Mouse (Mus musculus) ZHBTc4 (cell line): Measurements from ENCODE around the gene Gm10912.
A peak's percentile ranks its signal among the peaks of the same experiment; 100 is the strongest.
"Not testable (repeated sequence)": the region's sequence is repeated elsewhere in the genome, so short reads cannot be mapped to it uniquely, and the experiment has no call there.

Experiments used
- DNase-seq: peaks from one replicate; pipeline ENCODE4 v3.0.0-alpha.2; 2011; ENCODE audit warnings: low read depth, low spot score

Gene Gm10912

DNA sequence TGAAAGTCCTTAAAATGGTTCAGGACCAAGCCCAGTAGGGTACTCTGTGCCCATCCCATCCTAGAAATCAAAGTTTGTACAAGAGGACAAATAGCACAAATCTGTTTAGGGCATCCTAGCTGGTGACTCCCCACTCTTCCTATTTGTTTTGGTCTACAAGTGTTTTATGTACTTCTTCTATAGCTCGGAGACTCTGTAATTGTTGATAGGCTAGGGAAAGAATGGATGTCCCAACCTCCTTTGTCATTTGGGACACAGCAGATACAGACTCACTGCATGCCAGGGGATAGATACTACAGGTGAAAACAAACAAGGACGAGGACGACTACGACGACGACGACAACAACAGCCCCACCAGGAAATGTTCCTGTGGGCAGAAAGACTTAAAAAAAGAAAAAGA is 2.8 kb downstream of the Gm10912 start, which contains the start of gene Gm10799:
TSS of gene Gm10799 (minus strand) at position 101 of the 400 bp plus-strand sequence.
- DNase-seq = not testable (repeated sequence)

DNA sequence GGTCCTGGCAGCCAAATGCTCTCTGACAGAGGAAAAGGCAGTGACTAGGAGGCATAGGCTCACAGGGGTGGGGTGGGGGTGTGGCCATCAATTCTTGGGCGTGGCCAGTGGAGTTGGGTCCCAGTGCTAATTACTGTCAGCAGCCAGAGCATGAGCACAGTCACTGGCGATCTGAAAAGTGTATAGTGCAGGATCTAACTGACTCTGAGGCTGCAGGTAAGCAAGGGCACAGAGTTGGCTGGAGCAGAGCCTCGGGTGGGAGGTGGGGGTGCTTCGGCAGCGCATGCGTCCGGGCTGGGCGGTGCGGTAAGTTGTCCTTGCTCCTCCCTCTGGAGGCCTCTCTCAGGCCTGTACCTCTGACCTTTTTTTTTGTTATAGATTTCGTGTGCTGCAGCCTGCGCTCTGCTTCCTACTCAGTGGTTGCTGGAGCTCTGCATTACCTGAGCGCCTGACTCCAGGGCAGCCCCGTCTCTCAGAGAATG is 4.1 kb downstream of the Gm10912 start, which contains the start of gene Cd59b:
TSS of gene Cd59b (plus strand) at position 146 of the 482 bp plus-strand sequence.
- DNase-seq = peak; percentile 87

DNA sequence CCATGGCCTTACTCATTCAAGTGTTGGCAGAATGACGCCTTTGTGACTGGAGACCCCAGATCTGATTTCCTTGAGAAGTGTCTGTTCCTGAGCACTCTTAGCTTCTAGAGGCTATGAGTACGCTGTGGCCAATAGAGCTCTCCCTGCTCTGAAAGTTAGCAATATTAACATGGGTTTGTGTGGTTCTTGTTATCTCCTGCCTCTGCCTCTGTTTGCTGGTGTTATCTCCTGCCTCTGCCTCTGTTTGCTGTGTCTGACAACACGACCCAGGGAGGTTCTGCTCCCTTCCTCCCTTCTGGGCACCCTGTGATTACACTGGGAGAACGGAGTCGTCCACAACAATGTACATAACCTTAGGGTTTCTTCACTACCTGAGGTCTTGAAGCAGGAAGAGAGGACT is 12.7 kb downstream of the Gm10912 start:
- DNase-seq = not testable (repeated sequence)

DNA sequence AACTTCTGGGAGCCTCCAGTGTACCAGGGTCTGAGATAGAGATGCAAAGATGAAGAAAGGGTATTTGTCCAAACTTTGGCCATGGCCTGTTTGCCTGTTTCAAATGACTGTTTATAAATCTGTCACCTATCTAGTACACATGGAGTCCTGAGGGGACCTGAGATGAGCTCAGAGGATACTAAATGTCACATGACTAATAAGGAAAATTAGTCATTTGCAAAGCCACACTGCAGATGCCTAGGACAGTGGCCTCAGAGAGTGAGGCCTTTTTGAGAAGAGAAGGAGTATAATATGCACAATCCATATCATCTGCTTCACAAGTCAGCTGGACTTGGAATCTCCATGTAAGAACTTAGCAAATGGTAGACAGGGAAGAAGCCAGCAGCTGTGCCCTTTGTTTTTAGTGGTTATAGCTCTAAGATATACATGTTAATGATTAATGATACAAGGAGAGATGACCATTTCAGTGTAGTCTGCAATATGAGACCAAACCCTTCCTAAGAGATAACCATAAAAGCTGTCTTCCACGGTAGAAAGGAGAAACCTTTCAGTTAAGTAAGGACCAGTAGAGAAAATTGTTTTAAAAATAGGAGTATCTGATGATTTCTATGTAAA is 15.9 kb downstream of the Gm10912 start:
- not testable (repeated sequence) for DNase-seq

DNA sequence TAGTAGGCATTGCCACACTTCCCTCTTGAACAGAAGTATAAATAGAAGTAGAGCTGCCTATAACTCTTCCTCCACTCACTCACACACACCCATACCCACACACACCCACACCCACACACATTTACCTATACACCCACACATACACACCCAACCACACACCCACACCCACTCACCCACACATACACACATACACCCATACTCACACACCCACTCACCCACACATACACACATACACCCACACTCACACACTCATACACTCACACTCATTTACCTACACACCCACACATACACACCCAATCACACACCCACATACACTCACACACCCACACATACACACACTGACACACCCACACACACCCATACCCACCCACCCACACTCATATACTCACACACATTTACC is 16.8 kb downstream of the Gm10912 start:
- DNase-seq = no peak

DNA sequence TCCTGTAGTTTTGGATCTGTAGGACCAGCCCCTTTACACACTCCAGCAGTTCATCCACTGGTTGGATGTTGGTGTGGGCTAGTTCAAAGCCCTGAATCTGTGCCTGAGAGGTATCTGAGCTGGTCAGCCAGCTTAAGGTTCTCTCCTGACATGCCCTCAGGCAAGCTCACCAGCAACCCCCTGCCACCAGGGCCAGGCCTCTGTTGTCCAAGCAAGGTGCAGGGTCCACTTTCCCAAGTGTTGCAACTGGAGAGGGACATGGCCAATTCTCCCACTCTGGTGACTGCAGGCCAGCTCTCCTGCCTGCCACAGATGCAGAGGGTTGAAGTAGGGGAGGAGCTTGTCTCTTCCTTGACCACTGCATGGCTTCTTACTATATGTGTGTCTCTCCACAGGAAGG is 18.4 kb downstream of the Gm10912 start:
- not testable (repeated sequence) for DNase-seq

DNA sequence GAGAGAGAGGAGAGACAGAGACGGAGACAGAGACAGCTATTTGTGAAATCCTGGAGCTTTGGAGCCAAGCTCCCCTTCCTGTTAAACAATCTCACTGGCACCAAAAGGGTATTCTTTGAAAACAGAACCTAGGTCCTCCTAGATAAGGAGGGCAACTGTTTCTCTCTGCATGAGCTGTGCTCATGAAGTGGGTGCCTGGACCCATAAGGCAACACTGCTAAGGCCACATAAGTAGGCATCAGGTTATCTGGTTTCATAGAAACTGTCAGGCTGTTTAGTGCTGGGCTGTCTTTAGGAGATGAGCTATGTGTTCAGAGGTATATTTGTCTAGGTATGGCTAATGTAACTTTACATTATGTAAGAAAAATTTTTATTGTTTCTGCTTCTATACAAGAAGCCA is 21.9 kb downstream of the Gm10912 start:
- not testable (repeated sequence) for DNase-seq

DNA sequence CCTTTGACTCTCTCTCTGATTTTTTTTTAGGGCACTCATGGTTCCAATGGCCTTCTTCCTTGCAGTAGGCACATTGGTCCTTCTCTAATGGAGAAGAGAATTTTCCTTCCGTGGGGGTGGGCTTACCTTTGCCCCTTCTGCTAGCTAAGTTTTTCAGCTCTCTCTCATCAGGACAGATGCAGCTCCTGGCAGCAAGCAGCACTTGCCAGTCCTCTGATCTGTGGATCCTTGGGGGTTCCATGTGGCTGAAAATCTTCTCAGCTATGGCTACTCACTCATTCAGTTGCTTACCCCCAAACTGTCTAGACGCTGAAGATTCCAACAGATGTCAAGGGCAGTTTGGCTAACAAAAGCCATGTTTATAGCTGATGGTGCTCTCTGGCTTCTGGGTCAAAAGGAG is 27.7 kb downstream of the Gm10912 start:
- no peak for DNase-seq

DNA sequence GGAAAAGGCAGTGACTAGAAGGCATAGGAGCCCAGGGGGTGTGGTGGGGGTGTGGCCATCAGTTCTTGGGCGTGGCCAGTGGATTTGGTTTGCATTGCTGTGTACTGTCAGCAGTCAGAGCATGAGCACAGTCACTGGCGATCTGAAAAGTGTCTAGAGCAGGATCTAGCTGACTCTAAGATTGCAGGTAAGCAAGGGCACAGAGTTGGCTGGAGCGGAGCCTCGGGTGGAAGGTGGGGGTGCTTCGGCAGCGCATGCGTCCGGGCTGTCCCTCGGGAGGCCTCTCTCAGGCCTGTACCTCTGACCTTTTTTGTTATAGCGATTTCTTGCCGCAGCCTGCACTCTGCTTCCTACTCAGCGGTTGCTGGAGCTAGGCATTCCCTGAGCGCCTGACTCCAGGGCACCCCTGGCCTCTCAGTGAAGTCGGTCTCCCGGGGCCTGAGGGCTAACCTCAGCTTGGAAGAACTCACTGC is 30.2 kb downstream of the Gm10912 start, which contains the start of gene Cd59a:
TSS of gene Cd59a (plus strand) at position 61 of the 473 bp plus-strand sequence.
- peak; percentile 94 for DNase-seq

DNA sequence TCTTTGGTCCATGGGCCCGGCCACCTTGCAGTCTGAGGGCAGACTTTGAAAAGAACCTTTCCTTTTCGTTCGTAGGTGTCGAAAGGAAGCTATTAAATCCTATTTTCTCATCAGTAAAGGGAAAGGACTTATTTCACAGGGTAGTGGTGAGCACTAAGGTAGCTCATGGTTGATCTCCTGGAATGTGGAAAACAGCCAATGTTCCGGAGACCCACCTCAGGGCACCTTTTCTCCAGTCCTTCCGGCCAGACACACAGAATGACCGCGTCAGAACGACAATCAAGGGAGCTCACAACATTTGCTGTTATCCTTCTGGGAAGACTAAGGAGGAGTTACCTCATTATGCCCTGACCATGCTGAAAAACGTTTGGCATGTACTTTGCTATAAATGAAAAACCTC is 30.6 kb downstream of the Gm10912 start:
- peak; percentile 18 for DNase-seq

DNA sequence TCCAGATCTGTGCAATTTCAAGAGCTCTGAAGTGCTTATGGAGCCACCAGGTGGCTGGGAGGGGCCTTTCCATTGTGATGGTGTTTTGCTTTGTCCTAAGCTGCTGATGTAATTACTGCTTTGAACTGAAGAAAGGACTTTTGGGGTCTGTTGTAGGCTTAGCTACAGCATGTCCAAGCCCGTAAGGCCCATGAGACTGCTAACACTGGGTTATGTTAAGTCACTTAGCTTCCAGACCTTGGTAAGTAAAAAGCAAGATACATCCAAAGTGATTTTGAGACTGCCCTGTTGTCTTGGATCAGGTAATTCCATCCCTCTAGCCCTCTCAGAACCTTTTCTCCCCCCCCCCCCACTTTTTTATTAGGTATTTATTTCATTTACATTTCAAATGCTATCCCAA is 31.2 kb downstream of the Gm10912 start:
- DNase-seq = peak; percentile 26

DNA sequence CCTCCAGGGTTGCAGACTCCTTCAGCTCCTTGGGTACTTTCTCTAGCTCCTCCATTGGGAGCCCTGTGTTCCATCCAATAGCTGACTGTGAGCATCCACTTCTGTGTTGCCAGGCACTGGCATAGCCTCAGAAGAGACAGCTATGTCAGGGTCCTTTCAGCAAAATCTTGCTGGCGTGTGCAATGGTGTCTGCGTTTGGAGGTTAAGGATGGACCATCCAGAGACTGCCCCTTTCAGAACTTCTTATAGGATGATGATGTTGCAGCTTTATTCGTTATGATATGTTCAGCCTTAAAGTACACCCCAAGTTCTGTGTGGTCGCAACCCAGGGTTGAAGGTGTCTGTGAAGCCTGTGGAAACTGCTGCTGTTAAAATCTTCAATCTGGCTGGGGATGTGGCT is 31.8 kb downstream of the Gm10912 start:
- not testable (repeated sequence) for DNase-seq

DNA sequence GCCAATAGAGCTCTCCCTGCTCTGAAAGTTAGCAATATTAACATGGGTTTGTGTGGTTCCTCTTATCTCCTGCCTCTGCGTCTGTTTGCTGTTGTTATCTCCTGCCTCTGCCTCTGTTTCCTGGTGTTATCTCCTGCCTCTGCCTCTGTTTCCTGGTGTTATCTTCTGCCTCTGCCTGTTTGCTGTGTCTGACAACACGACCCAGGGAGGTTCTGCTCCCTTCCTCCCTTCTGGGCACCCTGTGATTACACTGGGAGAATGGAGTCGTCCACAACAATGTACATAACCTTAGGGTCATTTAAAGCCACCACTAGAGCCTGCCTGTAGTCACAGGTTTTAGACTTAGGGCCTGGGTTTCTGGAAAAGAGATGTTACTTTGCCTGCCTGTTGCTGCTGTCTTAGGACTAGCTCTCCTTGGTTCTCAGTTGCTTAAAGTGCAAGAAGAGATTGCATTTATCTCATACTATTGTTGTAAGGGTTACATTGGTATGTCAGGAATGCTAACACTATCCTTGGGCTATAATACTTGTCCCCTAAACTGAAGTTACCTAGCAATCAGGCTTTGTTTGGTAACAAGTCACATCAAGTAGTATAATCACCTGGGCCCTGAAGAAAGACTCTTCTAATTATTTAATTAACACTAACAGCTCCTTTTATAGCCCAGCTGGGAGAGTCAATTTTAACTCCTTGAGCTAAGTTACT is 33.1 kb downstream of the Gm10912 start:
- DNase-seq = peak; percentile 82

DNA sequence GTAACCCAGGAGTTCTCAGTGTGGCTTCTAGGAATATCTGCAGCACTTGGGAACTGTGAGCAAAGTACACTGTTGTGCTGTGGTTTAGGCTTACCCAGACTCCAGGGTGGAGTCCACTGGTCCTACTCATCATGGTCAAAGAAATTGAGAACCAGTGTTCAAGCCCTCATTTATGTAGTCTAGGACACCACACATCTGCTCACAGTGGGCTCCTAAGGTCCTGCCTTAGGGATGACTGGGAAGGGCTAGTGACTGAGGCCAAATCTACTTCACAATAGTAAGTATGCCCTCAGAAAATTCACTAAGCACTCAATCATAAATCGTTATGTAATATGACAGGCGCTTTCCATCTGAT is 33.6 kb downstream of the Gm10912 start:
- DNase-seq = no peak

DNA sequence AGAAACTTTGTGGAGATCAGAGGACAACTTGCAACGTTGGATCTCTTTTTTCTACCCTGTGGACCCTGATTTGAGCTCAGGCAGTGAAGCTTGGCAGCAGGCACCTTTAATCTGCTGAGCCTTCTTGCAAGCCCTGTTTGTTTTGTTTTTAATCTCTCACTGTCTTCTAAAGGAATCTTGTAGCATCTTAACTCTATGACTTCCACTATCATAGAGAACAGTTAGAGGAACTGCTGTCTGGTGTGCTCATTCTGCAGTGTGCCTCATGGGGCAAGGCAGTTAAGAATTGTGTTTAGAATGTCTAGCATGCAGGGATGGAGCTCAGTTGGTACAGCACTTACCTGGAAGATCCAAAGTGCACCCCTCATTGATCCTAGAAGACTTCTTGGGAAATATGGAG is 34.3 kb downstream of the Gm10912 start:
- DNase-seq = no peak

DNA sequence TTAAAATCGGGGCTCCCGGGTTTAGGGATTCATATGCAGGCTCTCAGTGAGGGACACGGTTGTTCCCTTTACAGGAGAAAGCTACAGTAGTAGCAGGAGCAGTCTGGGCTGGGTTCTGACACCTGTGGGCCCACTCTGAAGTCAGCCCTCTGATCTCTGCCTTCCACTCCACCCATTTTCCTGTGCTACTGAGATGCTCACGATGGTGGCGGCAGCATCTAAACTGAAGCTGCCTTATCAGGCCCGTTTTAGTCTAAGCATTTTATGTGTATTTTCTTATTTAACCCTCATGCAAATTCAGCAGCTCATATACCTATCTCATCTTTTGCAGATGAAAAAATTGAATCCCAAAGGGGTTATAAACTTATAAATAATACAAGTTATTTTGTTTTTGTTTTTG is 39.2 kb downstream of the Gm10912 start:
- DNase-seq = no peak

DNA sequence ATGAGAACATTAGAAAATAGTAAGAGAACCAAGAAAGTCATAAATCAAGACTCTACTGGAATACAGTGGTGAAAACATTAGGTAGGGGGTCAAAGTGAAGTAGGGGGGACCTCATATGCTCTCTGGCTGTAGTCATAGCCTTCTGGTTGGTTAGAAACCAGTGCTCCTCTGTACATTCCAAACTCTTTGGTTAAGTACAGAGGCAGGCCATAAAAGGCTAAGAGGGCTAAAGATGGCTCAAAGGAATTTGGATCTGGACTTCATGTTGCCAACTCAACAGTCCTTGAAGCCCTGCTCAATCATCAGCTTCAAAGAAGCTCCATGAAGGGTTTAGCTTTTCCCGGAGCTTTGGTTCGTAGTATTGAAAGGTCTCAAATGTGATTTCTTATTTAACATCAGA is 43.4 kb downstream of the Gm10912 start:
- DNase-seq = not testable (repeated sequence)

DNA sequence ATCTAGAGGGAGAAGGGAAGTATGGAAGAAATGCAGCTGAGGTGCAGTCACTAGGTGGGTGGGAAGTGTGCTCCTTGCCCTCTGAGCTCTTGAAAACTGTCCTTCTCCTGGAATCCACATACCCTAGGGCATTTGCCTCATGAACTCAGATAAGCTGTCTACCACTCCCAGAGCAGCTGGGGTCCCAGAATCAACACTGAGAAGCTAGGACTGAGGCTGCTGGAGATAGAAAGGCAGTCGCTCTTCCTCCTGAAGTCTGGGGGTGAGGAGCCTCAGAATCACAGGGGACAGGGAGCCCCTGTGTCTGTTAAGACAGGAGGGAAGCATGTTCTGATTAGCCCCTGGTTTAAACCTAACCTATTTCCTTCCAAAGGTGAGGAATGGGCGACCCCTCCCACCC is 43.9 kb downstream of the Gm10912 start:
- DNase-seq = peak; percentile 64

DNA sequence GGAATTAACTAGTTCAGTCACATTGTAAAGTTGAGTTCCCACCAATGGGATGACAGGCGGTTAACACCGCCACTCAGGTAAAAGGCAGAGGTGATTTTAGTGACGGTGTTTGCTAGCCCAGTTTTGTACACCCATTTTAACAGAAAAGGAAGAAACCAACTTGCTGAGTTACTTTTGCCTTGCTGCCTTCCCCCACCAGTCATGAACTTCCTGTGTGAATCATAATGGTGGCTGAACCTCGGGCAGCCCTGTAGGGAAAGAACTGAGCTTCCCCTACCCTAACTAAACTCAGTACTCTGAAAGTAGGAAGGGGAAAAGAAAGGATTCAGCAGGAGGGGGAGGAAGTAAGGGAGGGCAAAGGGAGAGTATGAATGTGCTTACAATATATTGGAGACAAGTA is 44.4 kb downstream of the Gm10912 start:
- no peak for DNase-seq

DNA sequence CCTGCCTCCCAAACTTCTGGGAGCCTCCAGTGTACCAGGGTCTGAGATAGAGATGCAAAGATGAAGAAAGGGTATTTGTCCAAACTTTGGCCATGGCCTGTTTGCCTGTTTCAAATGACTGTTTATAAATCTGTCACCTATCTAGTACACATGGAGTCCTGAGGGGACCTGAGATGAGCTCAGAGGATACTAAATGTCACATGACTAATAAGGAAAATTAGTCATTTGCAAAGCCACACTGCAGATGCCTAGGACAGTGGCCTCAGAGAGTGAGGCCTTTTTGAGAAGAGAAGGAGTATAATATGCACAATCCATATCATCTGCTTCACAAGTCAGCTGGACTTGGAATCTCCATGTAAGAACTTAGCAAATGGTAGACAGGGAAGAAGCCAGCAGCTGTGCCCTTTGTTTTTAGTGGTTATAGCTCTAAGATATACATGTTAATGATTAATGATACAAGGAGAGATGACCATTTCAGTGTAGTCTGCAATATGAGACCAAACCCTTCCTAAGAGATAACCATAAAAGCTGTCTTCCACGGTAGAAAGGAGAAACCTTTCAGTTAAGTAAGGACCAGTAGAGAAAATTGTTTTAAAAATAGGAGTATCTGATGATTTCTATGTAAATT is 45.7 kb downstream of the Gm10912 start:
- not testable (repeated sequence) for DNase-seq

DNA sequence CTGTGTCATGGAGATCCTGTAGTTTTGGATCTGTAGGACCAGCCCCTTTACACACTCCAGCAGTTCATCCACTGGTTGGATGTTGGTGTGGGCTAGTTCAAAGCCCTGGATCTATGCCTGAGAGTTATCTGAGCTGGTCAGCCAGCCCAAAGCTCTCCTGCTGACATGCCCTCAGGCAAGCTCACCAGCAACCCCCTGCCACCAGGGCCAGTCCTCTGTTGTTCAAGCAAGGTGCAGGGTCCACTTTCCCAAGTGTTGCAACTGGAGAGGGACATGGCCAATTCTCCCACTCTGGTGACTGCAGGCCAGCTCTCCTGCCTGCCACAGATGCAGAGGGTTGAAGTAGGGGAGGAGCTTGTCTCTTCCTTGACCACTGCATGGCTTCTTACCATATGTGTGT is 47.9 kb downstream of the Gm10912 start:
- not testable (repeated sequence) for DNase-seq

DNA sequence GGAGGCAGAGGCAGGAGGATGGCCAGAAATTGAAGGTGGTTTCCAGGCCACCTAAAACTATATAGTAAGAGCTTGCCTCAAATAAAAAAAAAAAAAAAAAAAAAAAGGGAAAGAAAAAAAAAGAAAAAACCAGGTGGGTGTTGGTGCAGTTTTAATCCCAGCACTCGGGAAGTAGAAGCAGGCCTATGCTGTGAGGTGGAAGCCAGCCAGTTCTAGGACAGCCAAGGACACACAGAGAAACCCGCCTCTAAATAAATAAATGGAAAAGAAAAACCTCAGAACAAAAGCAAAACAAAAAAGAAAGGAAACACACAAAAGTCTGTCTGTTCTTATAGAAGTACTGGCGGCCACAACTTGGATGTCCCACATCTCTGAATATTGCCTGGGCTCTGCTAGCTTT is 49.3 kb downstream of the Gm10912 start:
- no peak for DNase-seq
